Mouse (Mus musculus) forebrain, embryonic 12.5 days (tissue): Measurements from ENCODE around the gene Yipf7. TPM values are rescaled to one million over a fixed set of nuclear protein-coding genes. Genes with fewer than 3 reads are reported as not detected.

Experiments
- ATAC-seq: fragments of 200-750 bp; cut with Nextera tagmentation; 2 replicates; pipeline ENCODE4 v1.8.0; 2017; ENCODE audit warnings: moderate TSS enrichment; ENCODE audit not compliant: low FRiP score
- H3K27ac ChIP-seq: fragments of 300-500 bp; sonication (generic); 2 replicates; pipeline ENCODE4 v1.5.1; 2016; ENCODE audit warnings: mild to moderate bottlenecking
- H3K27me3 ChIP-seq: fragments of 300-500 bp; sonication (generic); 2 replicates; pipeline ENCODE4 v1.6.1; 2016; ENCODE audit warnings: mild to moderate bottlenecking
- H3K36me3 ChIP-seq: fragments of 300-500 bp; sonication (generic); replicated peaks from 2 replicates; pipeline ENCODE4 v1.6.1; 2016; ENCODE audit warnings: mild to moderate bottlenecking
- H3K4me1 ChIP-seq: fragments of 300-500 bp; sonication (generic); 2 replicates; pipeline ENCODE4 v1.6.1; 2016
- H3K4me2 ChIP-seq: fragments of 300-500 bp; sonication (generic); 2 replicates; pipeline ENCODE4 v1.6.1; 2016; ENCODE audit warnings: mild to moderate bottlenecking, moderate library complexity
- H3K4me3 ChIP-seq: fragments of 300-500 bp; sonication (generic); replicated peaks from 2 replicates; pipeline ENCODE4 v1.5.1; 2016; ENCODE audit warnings: mild to moderate bottlenecking
- H3K9ac ChIP-seq: fragments of 300-500 bp; sonication (generic); 2 replicates; pipeline ENCODE4 v1.6.1; 2016; ENCODE audit warnings: mild to moderate bottlenecking
- H3K9me3 ChIP-seq: fragments of 300-500 bp; sonication (generic); 2 replicates; pipeline ENCODE4 v1.6.1; 2016
- WGBS: fragments of 180-500 bp; shearing (Covaris S2); methylation state at CpG from one replicate; pipeline ENCODE4 v1.1.7; 2016; 5-methylcytosine and 5-hydroxymethylcytosine counted together
- polyA plus RNA-seq: library from polyadenylated mRNA; unstranded; fragments of >200 nt; fragmentation: Nextera tagmentation; extraction: Ambion mirVana; gene quantifications from 2 replicates; pipeline ENCODE4 v1.2.1, GENCODE M21; 2016

Gene Yipf7
- polyA plus RNA-seq, 1 experiment from 2014 or later: not detected

GRCm38 (mm10) chr5:69467520-69467919 lies 74.9 kb downstream of the Yipf7 start:
- Histone ChIP-seq H3K9me3 (no peaks in the 10 kb centered on the region), H3K4me3 (no peak overlapping the region), H3K4me2 (no peak overlapping the region), H3K9ac (no peak overlapping the region), H3K27me3 (no peaks in the 10 kb centered on the region), H3K27ac (no peak overlapping the region), H3K4me1 (no peaks in the 10 kb centered on the region), H3K36me3 (no peaks in the 10 kb centered on the region)
- 76% methylated on average over 1 of the region's 1 CpGs for WGBS
- no peak for ATAC-seq

Other genes with a start within 250 kb of the Yipf7 start
- 2.6 and 2.7 TPM in 2 replicates for gene Kctd8, start 201.0 kb downstream of the Yipf7 start, polyA plus RNA-seq
- 53.6 and 58.7 TPM in 2 replicates for gene Guf1, start 14.3 kb upstream of the Yipf7 start, polyA plus RNA-seq
- gene Gnpda2, start 49.7 kb upstream of the Yipf7 start, polyA plus RNA-seq: 31.0 and 31.3 TPM in 2 replicates